ENCODE assay signal across 8 mouse cellular contexts in genomic region chr10:89327004-89327511, GRCm38 (mm10). TPM values are rescaled to one million over a fixed set of nuclear protein-coding genes. Genes with fewer than 3 reads are reported as not detected.
A peak's percentile ranks its signal among the peaks of the same experiment; 100 is the strongest.
DNase-seq lines count a peak whose midpoint lies in the region; ATAC-seq and TF ChIP-seq lines count a peak whose summit lies in the region.

No protein-coding gene starts in this region.

- H3K27ac ChIP-seq in forebrain, embryonic 15.5 days (replicated peaks), result no peak overlapping the region
- no peak overlapping the region for H3K27ac ChIP-seq in hindbrain, postnatal 0 days

- DNase-seq in R1 (ENCODE audit: low read depth, low spot score), result peak; percentile 72
- peak; percentile 27 for DNase-seq in cerebellum, adult 11-12 months
- peak; percentile 85 for DNase-seq in hindbrain, postnatal 0 days (ENCODE audit: low spot score)
- DNase-seq in layer of hippocampus, postnatal 36 days, result peak; percentile 67
- peak; percentile 78 for DNase-seq in right cerebral cortex, postnatal 14 days
- DNase-seq in yolk sac, embryonic 10.5 days (ENCODE audit: low spot score), result peak; percentile 37

- H3K4me1 ChIP-seq in forebrain, embryonic 15.5 days, result no peaks in the 10 kb centered on the region
- no peaks in the 10 kb centered on the region for H3K4me1 ChIP-seq in hindbrain, postnatal 0 days (ENCODE audit: insufficient read depth, low read length)

- H3K4me3 ChIP-seq in forebrain, embryonic 15.5 days, result peak overlapping the region; percentile 13; the same call in 1 of the 2 replicates
- H3K4me3 ChIP-seq in hindbrain, postnatal 0 days (ENCODE audit: low read length), result no peak overlapping the region

- H3K4me2 ChIP-seq in forebrain, embryonic 15.5 days (replicated peaks), result peak overlapping the region; percentile 31
- H3K4me2 ChIP-seq in hindbrain, postnatal 0 days (ENCODE audit: low read depth, low read length), result peak overlapping the region; percentile 25

- no peaks in the 10 kb centered on the region for H3K27me3 ChIP-seq in forebrain, embryonic 15.5 days
- no peaks in the 10 kb centered on the region for H3K27me3 ChIP-seq in hindbrain, postnatal 0 days (ENCODE audit: insufficient read depth, low read length)

- H3K9me3 ChIP-seq in forebrain, embryonic 15.5 days, result no peaks in the 10 kb centered on the region
- H3K9me3 ChIP-seq in hindbrain, postnatal 0 days (ENCODE audit: low read length), result no peaks in the 10 kb centered on the region

- no peaks in the 10 kb centered on the region for H3K36me3 ChIP-seq in forebrain, embryonic 15.5 days
- H3K36me3 ChIP-seq in hindbrain, postnatal 0 days (ENCODE audit: insufficient read depth, low read length), result no peaks in the 10 kb centered on the region

- WGBS in forebrain, embryonic 15.5 days, result 14% methylated on average over 15 of the region's 15 CpGs
- WGBS in hindbrain, postnatal 0 days, result 16% methylated on average over 15 of the region's 15 CpGs

- no peak overlapping the region for H3K9ac ChIP-seq in forebrain, embryonic 15.5 days (replicated peaks)
- no peak overlapping the region for H3K9ac ChIP-seq in hindbrain, postnatal 0 days (replicated peaks; ENCODE audit: low read length)

- TF ChIP-seq CTCF in hindbrain, postnatal 0 days (IDR thresholded peaks at IDR 0.05; ENCODE audit: low read depth), result peak; percentile 94

- ATAC-seq in forebrain, embryonic 15.5 days (replicated peaks), result peak; percentile 91
- ATAC-seq in hindbrain, postnatal 0 days, result peak; percentile 90
- ATAC-seq in megakaryocyte-erythroid progenitor cell, adult 5-6 weeks (replicated peaks; ENCODE audit: low FRiP score, low TSS enrichment, poor library complexity, severe bottlenecking), result peak; percentile 95

RNA-seq across cellular contexts. Expression of gene Ano4, which starts 17.5 kb away (rescaled TPM):
- polyA plus RNA-seq in forebrain, embryonic 15.5 days (2015; fragmentation: Nextera tagmentation; extraction: Ambion mirVana), result 4.5 and 5.4 TPM in 2 replicates
- 11.4 and 12.5 TPM in 2 replicates for total RNA-seq in hindbrain, postnatal 0 days (2014; rRNA removed)
- polyA plus RNA-seq in hindbrain, postnatal 0 days (2015; fragmentation: Nextera tagmentation; extraction: Ambion mirVana), result 7.0 and 7.9 TPM in 2 replicates
- total RNA-seq in layer of hippocampus, postnatal 36 days (2021), result 10 to 100 TPM; 18.6 to 19.4 TPM
- not detected in 2 replicates for total RNA-seq in megakaryocyte-erythroid progenitor cell, adult 5-6 weeks (2014; fragmentation: Nextera tagmentation)
- total RNA-seq in megakaryocyte-erythroid progenitor cell, adult 5-6 weeks (2017), result not detected in 2 replicates

Comparison
In these comparisons a context has a peak if more than half of its experiments do, and no peak if none do; other contexts are left out.
1. DNase-seq: peak in every context shown above with its lines; median percentile 85 in hindbrain, postnatal 0 days; 78 in right cerebral cortex, postnatal 14 days; 72 in R1; 67 in layer of hippocampus, postnatal 36 days; 37 in yolk sac, embryonic 10.5 days; 27 in cerebellum, adult 11-12 months.
2. RNA of gene Ano4, which starts 17.5 kb away (total RNA-seq): 18.6 to 19.4 TPM in layer of hippocampus, postnatal 36 days and 11.4 to 12.5 TPM in hindbrain, postnatal 0 days; not detected in megakaryocyte-erythroid progenitor cell, adult 5-6 weeks; every median in the first group is over 10 times any median in the second.
3. Peak in every context shown above with its lines, with median percentiles within 50 percentile points of each other: ATAC-seq.